Mouse (Mus musculus): ENCODE measurements at regions not wholly inside any gene's neighbourhood (a gene's known extent, or its start where the extent isn't known, plus 50 kb on each side); places are given as distances from the start of the nearest gene placed in this dataset.

DNA sequence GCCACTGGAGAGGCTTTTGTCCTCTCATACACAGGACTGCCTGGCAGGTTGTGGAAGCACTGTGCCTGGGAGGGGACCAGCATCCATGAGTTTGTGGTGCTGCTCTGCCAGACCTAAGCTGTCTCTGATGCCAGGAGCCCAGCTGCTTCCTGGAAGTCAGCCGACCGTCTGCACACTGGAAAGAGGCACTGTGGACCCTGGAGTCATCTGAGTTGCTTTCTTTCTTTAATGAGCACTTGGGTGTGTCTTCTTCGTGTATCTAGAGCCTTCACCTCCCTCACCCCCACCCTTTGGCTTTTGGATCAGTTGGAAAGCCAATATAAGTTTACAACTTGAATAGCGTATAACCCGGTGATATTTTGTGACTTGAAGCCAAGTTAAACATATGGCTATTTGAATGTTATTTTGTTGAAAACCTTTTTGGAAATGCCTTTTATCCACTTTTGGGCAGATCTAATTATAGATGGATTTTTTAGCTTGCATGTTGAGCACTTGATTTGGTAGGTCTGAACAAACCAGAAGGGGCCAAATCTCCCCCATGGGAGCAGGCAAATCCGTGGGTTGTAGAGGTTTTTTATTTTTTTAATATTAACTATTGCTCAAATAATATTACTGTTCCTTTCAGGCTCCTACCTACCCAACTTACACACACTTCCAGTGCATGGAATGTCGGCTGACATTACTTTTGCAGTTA lies 92.6 kb upstream of the Twist2 start:
- in situ Hi-C loops (cut with MboI; ENCODE audit: low pct_ligation_motif_present, low pct_unique_long_range_greater_than_20kb, low sequenced_read_pairs) (no loop called here), dilution Hi-C loops (cut with MboI; ENCODE audit: extremely low pct_ligation_motif_present, extremely low pct_unique_long_range_greater_than_20kb, low sequenced_read_pairs) (no loop called here)
- TF ChIP-seq E2F4 (IDR thresholded peaks at IDR 0.05; ENCODE audit: insufficient replicate concordance, low read depth, low read length) (no peak), PAX5 (IDR thresholded peaks at IDR 0.05; ENCODE audit: low read length) (no peak), SMC3 (IDR thresholded peaks at IDR 0.05; ENCODE audit: low read depth, low read length) (no peak), ZMIZ1 (IDR thresholded peaks at IDR 0.05; ENCODE audit: low read depth, low read length) (no peak), NELFE (IDR thresholded peaks at IDR 0.05; ENCODE audit: low read depth, low read length) (no peak), CTCF (conservative IDR thresholded peaks at IDR 0.05 in 1 of 2, IDR thresholded peaks at IDR 0.05 in 1 of 2; ENCODE audit: low read depth in 2 of 2, low read length in 2 of 2) (no peak), SIN3A (IDR thresholded peaks at IDR 0.05; ENCODE audit: low read length) (no peak), NRF1 (IDR thresholded peaks at IDR 0.05; ENCODE audit: low read depth, low read length) (no peak), CHD1 (IDR thresholded peaks at IDR 0.05; ENCODE audit: low read depth, low read length) (no peak), POLR2AphosphoS2 (IDR thresholded peaks at IDR 0.05; ENCODE audit: low read depth, low read length) (no peak), USF1 (IDR thresholded peaks at IDR 0.05; ENCODE audit: low read depth, low read length) (no peak), MAFK (IDR thresholded peaks at IDR 0.05; ENCODE audit: insufficient replicate concordance, low read length) (no peak), MAX (IDR thresholded peaks at IDR 0.05; ENCODE audit: low read length) (no peak), RCOR1 (conservative IDR thresholded peaks at IDR 0.05; ENCODE audit: low read depth, low read length) (no peak), HCFC1 (IDR thresholded peaks at IDR 0.05; ENCODE audit: low read depth, low read length) (no peak)
- H3K9me3 ChIP-seq (replicated peaks; ENCODE audit: low read length) = no peaks in the 10 kb centered on the region
- no peak overlapping the region for H3K4me2 ChIP-seq (ENCODE audit: insufficient read depth, low read depth, poor library complexity, severe bottlenecking)
- no peaks in the 10 kb centered on the region for H3K4me1 ChIP-seq (ENCODE audit: control insufficient read depth in 1 of 2, insufficient read depth in 2 of 2)
- no peaks in the 10 kb centered on the region for H3K79me2 ChIP-seq (replicated peaks; ENCODE audit: control insufficient read depth, extremely low read depth, insufficient read depth, poor library complexity, severe bottlenecking)
- H3K9ac ChIP-seq (ENCODE audit: insufficient read depth, low read depth) = no peak overlapping the region
- H3K36me3 ChIP-seq (replicated peaks in 1 of 2; ENCODE audit: control insufficient read depth in 1 of 2, insufficient read depth in 1 of 2, low read length in 1 of 2) = no peaks in the 10 kb centered on the region
- no peak overlapping the region for H3K4me3 ChIP-seq (replicated peaks in 1 of 3; ENCODE audit: low read depth in 2 of 3, low read length in 2 of 3, poor library complexity in 1 of 3)
- peaks cover 67% of the 10 kb centered on the region for H3K27me3 ChIP-seq (replicated peaks)
- no peak for DNase-seq (ENCODE audit: extremely low read depth)
- no peak overlapping the region for H3K27ac ChIP-seq (ENCODE audit: insufficient read depth, low read depth)

DNA sequence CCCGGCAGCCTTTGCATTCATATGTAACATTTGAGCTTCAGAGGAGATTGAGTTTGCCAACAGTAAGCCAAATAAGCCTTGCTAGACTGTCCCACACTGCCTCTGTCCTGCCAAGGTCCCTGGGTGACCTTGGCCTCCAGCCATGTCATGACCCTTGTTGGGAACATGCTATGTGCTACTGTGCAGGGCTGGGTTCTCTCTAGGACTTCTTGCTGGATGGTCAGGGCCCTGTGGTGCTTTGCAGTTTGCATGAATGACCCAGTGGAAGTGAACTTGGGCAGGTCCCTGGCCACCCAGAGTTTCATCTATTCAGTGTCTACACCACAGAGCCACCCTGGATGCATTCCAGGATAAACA lies 92.0 kb upstream of the Twist2 start:
- Histone ChIP-seq H3K4me3 (replicated peaks in 1 of 3; ENCODE audit: low read depth in 2 of 3, low read length in 2 of 3, poor library complexity in 1 of 3) (no peak overlapping the region), H3K79me2 (replicated peaks; ENCODE audit: control insufficient read depth, extremely low read depth, insufficient read depth, poor library complexity, severe bottlenecking) (no peaks in the 10 kb centered on the region), H3K4me2 (ENCODE audit: insufficient read depth, low read depth, poor library complexity, severe bottlenecking) (no peak overlapping the region), H3K4me1 (ENCODE audit: control insufficient read depth in 1 of 2, insufficient read depth in 2 of 2) (no peaks in the 10 kb centered on the region), H3K27me3 (replicated peaks) (peaks cover 67% of the 10 kb centered on the region), H3K27ac (ENCODE audit: insufficient read depth, low read depth) (no peak overlapping the region), H3K9ac (ENCODE audit: insufficient read depth, low read depth) (no peak overlapping the region), H3K36me3 (replicated peaks in 1 of 2; ENCODE audit: control insufficient read depth in 1 of 2, insufficient read depth in 1 of 2, low read length in 1 of 2) (no peaks in the 10 kb centered on the region), H3K9me3 (replicated peaks; ENCODE audit: low read length) (no peaks in the 10 kb centered on the region)
- DNase-seq (ENCODE audit: extremely low read depth) = no peak
- in situ Hi-C loops (cut with MboI; ENCODE audit: low pct_ligation_motif_present, low pct_unique_long_range_greater_than_20kb, low sequenced_read_pairs) (no loop called here), dilution Hi-C loops (cut with MboI; ENCODE audit: extremely low pct_ligation_motif_present, extremely low pct_unique_long_range_greater_than_20kb, low sequenced_read_pairs) (no loop called here)
- TF ChIP-seq ZKSCAN1 (IDR thresholded peaks at IDR 0.05; ENCODE audit: borderline replicate concordance, low read depth, low read length) = no peak
- TF ChIP-seq TBP (conservative IDR thresholded peaks at IDR 0.05; ENCODE audit: low read depth, low read length) = no peak
- no peak for TF ChIP-seq RCOR1 (conservative IDR thresholded peaks at IDR 0.05; ENCODE audit: low read depth, low read length)
- TF ChIP-seq ZC3H11A (IDR thresholded peaks at IDR 0.05; ENCODE audit: low read depth, low read length) = no peak

All from CH12.LX (cell line).